Mouse (Mus musculus) intestine, embryonic 16.5 days (tissue): ENCODE results near the gene Rtel1. TPM values are rescaled to one million over a fixed set of nuclear protein-coding genes. Genes with fewer than 3 reads are reported as not detected.

Experiments used
- ATAC-seq: fragments of 200-750 bp; cut with Nextera tagmentation; 2 replicates; pipeline ENCODE4 v1.8.0; 2017; ENCODE audit warnings: moderate TSS enrichment, moderate library complexity
- H3K27ac ChIP-seq: fragments of 300-500 bp; sonication (generic); 2 replicates; pipeline ENCODE4 v1.5.1; 2014; ENCODE audit warnings: mild to moderate bottlenecking, low read length
- H3K27me3 ChIP-seq: fragments of 300-500 bp; sonication (generic); replicated peaks from 2 replicates; pipeline ENCODE4 v1.6.1; 2014; ENCODE audit warnings: low read length, control low read depth, mixed read lengths; ENCODE audit not compliant: control insufficient read depth, insufficient read depth
- H3K36me3 ChIP-seq: fragments of 300-500 bp; sonication (generic); 2 replicates; pipeline ENCODE4 v1.6.1; 2014; ENCODE audit warnings: low read length, control low read depth; ENCODE audit not compliant: control insufficient read depth, insufficient read depth
- H3K4me1 ChIP-seq: fragments of 300-500 bp; sonication (generic); 2 replicates; pipeline ENCODE4 v1.6.1; 2014; ENCODE audit warnings: low read length, control low read depth, mixed read lengths; ENCODE audit not compliant: control insufficient read depth, insufficient read depth
- H3K4me2 ChIP-seq: fragments of 300-500 bp; sonication (generic); 2 replicates; pipeline ENCODE4 v1.6.1; 2014; ENCODE audit warnings: low read depth, low read length, control low read depth
- H3K4me3 ChIP-seq: fragments of 300-500 bp; sonication (generic); 2 replicates; pipeline ENCODE4 v1.5.1; 2014; ENCODE audit warnings: mild to moderate bottlenecking, low read length
- H3K9ac ChIP-seq: fragments of 300-500 bp; sonication (generic); 2 replicates; pipeline ENCODE4 v1.6.1; 2014; ENCODE audit warnings: low read depth, low read length
- H3K9me3 ChIP-seq: fragments of 300-500 bp; sonication (generic); 2 replicates; pipeline ENCODE4 v1.6.1; 2016; ENCODE audit warnings: low read length, control low read depth; ENCODE audit not compliant: control insufficient read depth
- WGBS: fragments of 180-500 bp; shearing (Covaris S2); extraction: QIAGEN DNeasy Blood & Tissue Kit; methylation state at CpG from one replicate; pipeline ENCODE4 v1.1.7; 2014; 5-methylcytosine and 5-hydroxymethylcytosine counted together
- polyA plus RNA-seq: library from polyadenylated mRNA; unstranded; fragments of >200 nt; fragmentation: Nextera tagmentation; extraction: Ambion mirVana; gene quantifications from 2 replicates; pipeline ENCODE4 v1.2.1, GENCODE M21; 2015

The Rtel1 gene
- polyA plus RNA-seq, 1 experiment from 2014 or later = 31.0 TPM

- Histone ChIP-seq H3K9ac (0 out of 2 replicates have a peak within 1 kb of the TSS, but pooled peaks have one; percentile 1), H3K4me3 (peak within 1 kb of the TSS; percentile 21), H3K36me3 (no peaks in the 10 kb centered on the region), H3K9me3 (no peaks in the 10 kb centered on the region), H3K4me1 (peaks cover 5% of the 10 kb centered on the region; the same call in 1 of the 2 replicates), H3K4me2 (peak within 1 kb of the TSS; percentile 14; the same call in 1 of the 2 replicates), H3K27me3 (peaks cover 31% of the 10 kb centered on the region), H3K27ac (no peak within 1 kb of the TSS)
- WGBS = 4% methylated on average over 23 of the region's 23 CpGs
- ATAC-seq = peak; percentile 74
These were observed 5.3 kb upstream of the Rtel1 start, which contains the start of gene Stmn3 for GRCm38 (mm10) chr2:181314080-181314810. Gene Stmn3 (minus strand): TSS chr2:181314500.

- Histone ChIP-seq H3K4me2 (peak overlapping the region; percentile 78), H3K4me3 (peak overlapping the region; percentile 75), H3K36me3 (peaks cover 6% of the 10 kb centered on the region; the same call in 1 of the 2 replicates), H3K9ac (peak overlapping the region; percentile 72), H3K27ac (peak overlapping the region; percentile 90; the same call in 1 of the 2 replicates), H3K4me1 (peaks cover 6% of the 10 kb centered on the region), H3K9me3 (no peaks in the 10 kb centered on the region), H3K27me3 (0 out of 2 replicates have a peak, but pooled peaks cover 4% of the 10 kb centered on the region)
- no peak for ATAC-seq
- 12% methylated on average over 7 of the region's 7 CpGs for WGBS
These were observed 562 bp downstream of the Rtel1 start for GRCm38 (mm10) chr2:181320103-181320499.

GRCm38 (mm10) chr2:181322136-181322535 lies 2.6 kb downstream of the Rtel1 start:
- Histone ChIP-seq H3K4me2 (no peak overlapping the region), H3K9me3 (no peaks in the 10 kb centered on the region), H3K9ac (no peak overlapping the region), H3K4me3 (no peak overlapping the region), H3K27ac (no peak overlapping the region), H3K27me3 (no peaks in the 10 kb centered on the region), H3K36me3 (peaks cover 6% of the 10 kb centered on the region), H3K4me1 (peaks cover 6% of the 10 kb centered on the region)
- 79% methylated on average over 5 of the region's 5 CpGs for WGBS
- no peak for ATAC-seq

GRCm38 (mm10) chr2:181326098-181326497 lies 6.6 kb downstream of the Rtel1 start:
- Histone ChIP-seq H3K9me3 (no peaks in the 10 kb centered on the region), H3K9ac (no peak overlapping the region), H3K36me3 (peaks cover 6% of the 10 kb centered on the region), H3K27ac (no peak overlapping the region), H3K27me3 (no peaks in the 10 kb centered on the region), H3K4me1 (no peaks in the 10 kb centered on the region), H3K4me2 (no peak overlapping the region), H3K4me3 (no peak overlapping the region)
- WGBS = 95% methylated on average over 2 of the region's 2 CpGs
- ATAC-seq = no peak

GRCm38 (mm10) chr2:181332542-181332941 lies 13.0 kb downstream of the Rtel1 start:
- H3K9me3 ChIP-seq = no peaks in the 10 kb centered on the region
- no peak overlapping the region for H3K27ac ChIP-seq
- ATAC-seq = no peak
- no peaks in the 10 kb centered on the region for H3K36me3 ChIP-seq
- no peak overlapping the region for H3K9ac ChIP-seq
- H3K4me2 ChIP-seq = no peak overlapping the region
- no peaks in the 10 kb centered on the region for H3K27me3 ChIP-seq
- no peak overlapping the region for H3K4me3 ChIP-seq
- H3K4me1 ChIP-seq = no peaks in the 10 kb centered on the region

- H3K36me3 ChIP-seq = 0 out of 2 replicates have a peak, but pooled peaks cover 5% of the 10 kb centered on the region
- H3K4me1 ChIP-seq = no peaks in the 10 kb centered on the region
- WGBS = 63% methylated on average over 3 of the region's 3 CpGs
- H3K4me2 ChIP-seq = no peak overlapping the region
- H3K9ac ChIP-seq = no peak overlapping the region
- no peak overlapping the region for H3K4me3 ChIP-seq
- H3K27ac ChIP-seq = no peak overlapping the region
- no peaks in the 10 kb centered on the region for H3K27me3 ChIP-seq
- ATAC-seq = peak; percentile 56
- no peaks in the 10 kb centered on the region for H3K9me3 ChIP-seq
These were observed 14.5 kb downstream of the Rtel1 start for GRCm38 (mm10) chr2:181334023-181334422.

- no peak for ATAC-seq
- WGBS = 89% methylated on average over 4 of the region's 4 CpGs
These were observed 20.9 kb downstream of the Rtel1 start for GRCm38 (mm10) chr2:181340426-181340825.

GRCm38 (mm10) chr2:181342766-181343165 lies 23.2 kb downstream of the Rtel1 start:
- no peak for ATAC-seq
- Histone ChIP-seq H3K9ac (no peak overlapping the region), H3K9me3 (no peaks in the 10 kb centered on the region), H3K4me2 (no peak overlapping the region), H3K27ac (no peak overlapping the region), H3K27me3 (no peaks in the 10 kb centered on the region), H3K4me3 (no peak overlapping the region), H3K4me1 (no peaks in the 10 kb centered on the region), H3K36me3 (0 out of 2 replicates have a peak, but pooled peaks cover 5% of the 10 kb centered on the region)
- WGBS = 94% methylated on average over 6 of the region's 6 CpGs

More at GRCm38 (mm10) chr2:181340426-181340825, 20.9 kb downstream of the Rtel1 start:
- Histone ChIP-seq H3K4me3 (no peak overlapping the region), H3K27ac (no peak overlapping the region), H3K9ac (no peak overlapping the region), H3K9me3 (no peaks in the 10 kb centered on the region), H3K36me3 (0 out of 2 replicates have a peak, but pooled peaks cover 5% of the 10 kb centered on the region), H3K4me1 (no peaks in the 10 kb centered on the region), H3K4me2 (no peak overlapping the region), H3K27me3 (no peaks in the 10 kb centered on the region)

- Histone ChIP-seq H3K27ac (no peak overlapping the region), H3K36me3 (peaks cover 12% of the 10 kb centered on the region), H3K4me3 (no peak overlapping the region), H3K4me2 (no peak overlapping the region), H3K4me1 (no peaks in the 10 kb centered on the region), H3K27me3 (no peaks in the 10 kb centered on the region), H3K9ac (no peak overlapping the region), H3K9me3 (no peaks in the 10 kb centered on the region)
- no peak for ATAC-seq
- 77% methylated on average over 3 of the region's 3 CpGs for WGBS
These were observed 37.2 kb downstream of the Rtel1 start for GRCm38 (mm10) chr2:181356780-181357179.
